Comparison of ENCODE assay signal across 8 mouse cellular contexts in genomic region chr14:27808080-27808479, GRCm38 (mm10).
DNase-seq lines count a peak whose midpoint lies in the region; ATAC-seq and TF ChIP-seq lines count a peak whose summit lies in the region.

No protein-coding gene starts in this region.

- no peak overlapping the region for H3K4me2 ChIP-seq in CH12.LX (ENCODE audit: insufficient read depth, low read depth, poor library complexity, severe bottlenecking)
- H3K4me2 ChIP-seq in forebrain, embryonic 14.5 days (ENCODE audit: low read length): no peak overlapping the region
- H3K4me2 ChIP-seq in lung, postnatal 0 days (replicated peaks; ENCODE audit: low read depth, low read length): no peak overlapping the region
- no peak overlapping the region for H3K4me2 ChIP-seq in stomach, postnatal 0 days (replicated peaks; ENCODE audit: low read depth)

- no peak overlapping the region for H3K27ac ChIP-seq in CH12.LX (ENCODE audit: insufficient read depth, low read depth)
- H3K27ac ChIP-seq in forebrain, embryonic 14.5 days (ENCODE audit: low read depth, low read length): no peak overlapping the region
- no peak overlapping the region for H3K27ac ChIP-seq in lung, postnatal 0 days (ENCODE audit: low read length)
- H3K27ac ChIP-seq in stomach, postnatal 0 days (replicated peaks): no peak overlapping the region

- in situ Hi-C loops in CH12.LX (cut with MboI; ENCODE audit: low pct_ligation_motif_present, low pct_unique_long_range_greater_than_20kb, low sequenced_read_pairs): loop anchor here (25.0 kb wide), 2 partner anchors 1279 to 1629 kb away; no protein-coding TSS in a partner anchor

- TF ChIP-seq CTCF in CH12.LX (conservative IDR thresholded peaks at IDR 0.05 in 1 of 2, IDR thresholded peaks at IDR 0.05 in 1 of 2; ENCODE audit: low read depth in 2 of 2, low read length in 2 of 2): peak; percentile 74 to 75
- peak; percentile 89 for TF ChIP-seq CTCF in lung, postnatal 0 days (IDR thresholded peaks at IDR 0.05)
- peak; percentile 96 for TF ChIP-seq CTCF in stomach, postnatal 0 days (IDR thresholded peaks at IDR 0.05; ENCODE audit: low read depth)

- DNase-seq in heart, adult 18-20 months: peak; percentile 14 to 69
- no peak for DNase-seq in heart, postnatal 25 days (ENCODE audit: low spot score)
- DNase-seq in CH12.LX (ENCODE audit: extremely low read depth): peak; percentile 59
- peak; percentile 10 for DNase-seq in c-Kit-positive CD71-positive TER-119-positive erythroid progenitor cells, embryonic 14.5 days (ENCODE audit: low spot score)
- DNase-seq in forebrain, embryonic 14.5 days (ENCODE audit: low spot score): peak; percentile 87
- peak; percentile 58 for DNase-seq in kidney, postnatal 14 days
- peak; percentile 59 for DNase-seq in lung, postnatal 0 days (ENCODE audit: low spot score)
- DNase-seq in stomach, postnatal 0 days (ENCODE audit: low spot score): peak; percentile 50

- TF ChIP-seq RAD21 in CH12.LX (IDR thresholded peaks at IDR 0.05; ENCODE audit: low read depth, low read length): peak; percentile 81

- H3K9ac ChIP-seq in CH12.LX (ENCODE audit: insufficient read depth, low read depth): no peak overlapping the region
- H3K9ac ChIP-seq in forebrain, embryonic 14.5 days (ENCODE audit: low read length): no peak overlapping the region
- H3K9ac ChIP-seq in lung, postnatal 0 days (replicated peaks; ENCODE audit: low read depth): no peak overlapping the region
- no peak overlapping the region for H3K9ac ChIP-seq in stomach, postnatal 0 days (ENCODE audit: low read length)

- H3K79me2 ChIP-seq in CH12.LX (replicated peaks; ENCODE audit: control insufficient read depth, extremely low read depth, insufficient read depth, poor library complexity, severe bottlenecking): no peaks in the 10 kb centered on the region

- peaks cover 0 to 4% of the 10 kb centered on the region in 2 experiments; a peak in 1 of 4 replicates for H3K4me1 ChIP-seq in CH12.LX (ENCODE audit: control insufficient read depth in 1 of 2, insufficient read depth in 2 of 2)
- no peaks in the 10 kb centered on the region for H3K4me1 ChIP-seq in forebrain, embryonic 14.5 days (ENCODE audit: control insufficient read depth, insufficient read depth, low read length)
- H3K4me1 ChIP-seq in lung, postnatal 0 days (ENCODE audit: insufficient read depth, low read depth, low read length): no peaks in the 10 kb centered on the region
- no peaks in the 10 kb centered on the region for H3K4me1 ChIP-seq in stomach, postnatal 0 days (replicated peaks; ENCODE audit: control insufficient read depth, insufficient read depth)

- TF ChIP-seq POLR2A in CH12.LX (IDR thresholded peaks at IDR 0.05; ENCODE audit: low read depth, low read length): no peak

- ATAC-seq in forebrain, embryonic 14.5 days: peak; percentile 79
- ATAC-seq in lung, postnatal 0 days: no peak
- ATAC-seq in stomach, postnatal 0 days (ENCODE audit: low FRiP score, low TSS enrichment): no peak; the same call in 1 of the 2 replicates

- TF ChIP-seq EP300 in CH12.LX (IDR thresholded peaks at IDR 0.05; ENCODE audit: low read length): no peak
- TF ChIP-seq EP300 in lung, postnatal 0 days (IDR thresholded peaks at IDR 0.05): no peak
- TF ChIP-seq EP300 in stomach, postnatal 0 days (optimal IDR thresholded peaks at IDR 0.05): no peak

- dilution Hi-C loops in CH12.LX (cut with MboI; ENCODE audit: extremely low pct_ligation_motif_present, extremely low pct_unique_long_range_greater_than_20kb, low sequenced_read_pairs): no loop called here

- no peaks in the 10 kb centered on the region for H3K27me3 ChIP-seq in CH12.LX (replicated peaks)
- 0 out of 2 replicates have a peak, but pooled peaks cover 3% of the 10 kb centered on the region for H3K27me3 ChIP-seq in forebrain, embryonic 14.5 days (replicated peaks; ENCODE audit: control insufficient read depth, insufficient read depth, low read length)
- H3K27me3 ChIP-seq in lung, postnatal 0 days (replicated peaks; ENCODE audit: insufficient read depth, low read length): no peaks in the 10 kb centered on the region
- H3K27me3 ChIP-seq in stomach, postnatal 0 days (ENCODE audit: control insufficient read depth, insufficient read depth, low read length): no peaks in the 10 kb centered on the region

- intact Hi-C loops in heart, postnatal 25 days (cut with DNase I): loop anchor here (5.0 kb wide), 3 partner anchors 1284 to 1634 kb away; no protein-coding TSS in a partner anchor

- no peaks in the 10 kb centered on the region for H3K36me3 ChIP-seq in CH12.LX (replicated peaks in 1 of 2; ENCODE audit: control insufficient read depth in 1 of 2, insufficient read depth in 1 of 2, low read length in 1 of 2)
- no peaks in the 10 kb centered on the region for H3K36me3 ChIP-seq in forebrain, embryonic 14.5 days (ENCODE audit: control insufficient read depth, insufficient read depth, low read length)
- no peaks in the 10 kb centered on the region for H3K36me3 ChIP-seq in lung, postnatal 0 days (ENCODE audit: insufficient read depth, low read length)
- no peaks in the 10 kb centered on the region for H3K36me3 ChIP-seq in stomach, postnatal 0 days (ENCODE audit: control insufficient read depth, insufficient read depth, low read length)

- H3K4me3 ChIP-seq in CH12.LX (replicated peaks in 1 of 3; ENCODE audit: low read depth in 2 of 3, low read length in 2 of 3, poor library complexity in 1 of 3): no peak overlapping the region
- no peak overlapping the region for H3K4me3 ChIP-seq in forebrain, embryonic 14.5 days (ENCODE audit: low read depth, low read length)
- no peak overlapping the region for H3K4me3 ChIP-seq in lung, postnatal 0 days (ENCODE audit: low read depth, low read length)
- no peak overlapping the region for H3K4me3 ChIP-seq in stomach, postnatal 0 days (ENCODE audit: low read depth, low read length)

- WGBS in forebrain, embryonic 14.5 days: 5% methylated on average over 9 of the region's 9 CpGs
- 3% methylated on average over 9 of the region's 9 CpGs for WGBS in lung, postnatal 0 days
- 4% methylated on average over 9 of the region's 9 CpGs for WGBS in stomach, postnatal 0 days

- peaks cover 6% of the 10 kb centered on the region for H3K9me3 ChIP-seq in CH12.LX (replicated peaks; ENCODE audit: low read length)
- no peaks in the 10 kb centered on the region for H3K9me3 ChIP-seq in forebrain, embryonic 14.5 days (replicated peaks; ENCODE audit: control insufficient read depth, low read length)
- H3K9me3 ChIP-seq in lung, postnatal 0 days (ENCODE audit: low read length): no peaks in the 10 kb centered on the region
- H3K9me3 ChIP-seq in stomach, postnatal 0 days (ENCODE audit: control insufficient read depth, low read length): no peaks in the 10 kb centered on the region

TF ChIP-seq in CH12.LX, 34 proteins besides CTCF, POLR2A, EP300 and RAD21:
- no peak for TF ChIP-seq USF2 (conservative IDR thresholded peaks at IDR 0.05; ENCODE audit: low read depth, low read length)
- TF ChIP-seq SMC3 (IDR thresholded peaks at IDR 0.05; ENCODE audit: low read depth, low read length): peak; percentile 56
- no peak for TF ChIP-seq BHLHE40 (IDR thresholded peaks at IDR 0.05; ENCODE audit: low read depth, low read length)
- no peak for TF ChIP-seq ZNF384 (IDR thresholded peaks at IDR 0.05; ENCODE audit: low read depth, low read length)
- TF ChIP-seq KAT2A (IDR thresholded peaks at IDR 0.05; ENCODE audit: insufficient replicate concordance, low read length): no peak
- TF ChIP-seq MAZ (IDR thresholded peaks at IDR 0.05; ENCODE audit: low read depth, low read length): no peak
- TF ChIP-seq POLR2AphosphoS2 (IDR thresholded peaks at IDR 0.05; ENCODE audit: low read depth, low read length): no peak
- no peak for TF ChIP-seq HCFC1 (IDR thresholded peaks at IDR 0.05; ENCODE audit: low read depth, low read length)
- TF ChIP-seq MEF2A (IDR thresholded peaks at IDR 0.05; ENCODE audit: borderline replicate concordance, low read depth, low read length): no peak
